Mouse (Mus musculus) forebrain, postnatal 0 days (tissue): Measurements from ENCODE around the gene Krtap10-4. TPM values are rescaled to one million over a fixed set of nuclear protein-coding genes. Genes with fewer than 3 reads are reported as not detected.

ENCODE experiments used
- ATAC-seq: fragments of 200-750 bp; cut with Nextera tagmentation; 2 replicates; pipeline ENCODE4 v1.8.0; 2017; ENCODE audit warnings: mild to moderate bottlenecking, moderate library complexity
- DNase-seq: peaks from one replicate; pipeline ENCODE4 v3.0.0-alpha.2; 2015
- H3K27ac ChIP-seq: fragments of 300-500 bp; sonication (generic); 2 replicates; pipeline ENCODE4 v1.5.1; 2014; ENCODE audit warnings: low read depth, mild to moderate bottlenecking, antibody characterized with exemption, low read length, moderate library complexity, mixed read lengths
- H3K27me3 ChIP-seq: fragments of 300-500 bp; sonication (generic); 2 replicates; pipeline ENCODE4 v1.6.1; 2014; ENCODE audit warnings: mild to moderate bottlenecking, low read length, mixed read lengths; ENCODE audit not compliant: insufficient read depth
- H3K36me3 ChIP-seq: fragments of 300-500 bp; sonication (generic); 2 replicates; pipeline ENCODE4 v1.6.1; 2014; ENCODE audit warnings: mild to moderate bottlenecking, moderate library complexity; ENCODE audit not compliant: insufficient read depth
- H3K4me1 ChIP-seq: fragments of 300-500 bp; sonication (generic); 2 replicates; pipeline ENCODE4 v1.6.1; 2014; ENCODE audit warnings: antibody characterized with exemption; ENCODE audit not compliant: insufficient read depth
- H3K4me2 ChIP-seq: fragments of 300-500 bp; sonication (generic); 2 replicates; pipeline ENCODE4 v1.6.1; 2014; ENCODE audit warnings: low read depth, mild to moderate bottlenecking, moderate library complexity
- H3K4me3 ChIP-seq: fragments of 300-500 bp; sonication (generic); 2 replicates; pipeline ENCODE4 v1.5.1; 2014; ENCODE audit warnings: low read depth, low read length, mixed read lengths
- H3K9ac ChIP-seq: fragments of 300-500 bp; sonication (generic); 2 replicates; pipeline ENCODE4 v1.6.1; 2014; ENCODE audit warnings: mild to moderate bottlenecking
- H3K9me3 ChIP-seq: fragments of 300-500 bp; sonication (generic); 2 replicates; pipeline ENCODE4 v1.6.1; 2016; ENCODE audit warnings: low read length
- CTCF ChIP-seq: sonication (generic); IDR thresholded peaks from 2 replicates; pipeline ENCODE4 v1.5.1; 2016; ENCODE audit warnings: antibody characterized with exemption, control low read depth, low read depth
- WGBS: fragments of 180-500 bp; shearing (Covaris S2); extraction: QIAGEN DNeasy Blood & Tissue Kit; methylation state at CpG from one replicate; pipeline ENCODE4 v1.1.7; 2014; 5-methylcytosine and 5-hydroxymethylcytosine counted together
- polyA plus RNA-seq: library from polyadenylated mRNA; unstranded; fragments of >200 nt; fragmentation: Nextera tagmentation; extraction: Ambion mirVana; gene quantifications from 2 replicates; pipeline ENCODE4 v1.2.1, GENCODE M21; 2015
- total RNA-seq: library from RNA; depleted of rRNA; stranded (reverse); fragments of >200 nt; gene quantifications from 2 replicates; pipeline ENCODE4 v1.2.3, GENCODE M21; 2014; rRNA removed

The Krtap10-4 gene
- total RNA-seq (not detected in 2 replicates), polyA plus RNA-seq (not detected in 2 replicates)

- no peaks in the 10 kb centered on the region for H3K4me1 ChIP-seq
- no peak within 1 kb of the TSS for H3K4me2 ChIP-seq
- ATAC-seq = no peak
- no peak within 1 kb of the TSS for H3K4me3 ChIP-seq
- H3K9me3 ChIP-seq = no peaks in the 10 kb centered on the region
- DNase-seq = no peak
- WGBS = 58% methylated on average over 6 of the region's 6 CpGs
- no peak for TF ChIP-seq CTCF
- no peaks in the 10 kb centered on the region for H3K36me3 ChIP-seq
- no peaks in the 10 kb centered on the region for H3K27me3 ChIP-seq
- H3K27ac ChIP-seq = no peak within 1 kb of the TSS
- no peak within 1 kb of the TSS for H3K9ac ChIP-seq
These were observed at the start of gene Krtap10-4 for GRCm38 (mm10) chr10:77826951-77827350. Gene Krtap10-4, minus strand, starts transcription at chr10:77827095.

DNA sequence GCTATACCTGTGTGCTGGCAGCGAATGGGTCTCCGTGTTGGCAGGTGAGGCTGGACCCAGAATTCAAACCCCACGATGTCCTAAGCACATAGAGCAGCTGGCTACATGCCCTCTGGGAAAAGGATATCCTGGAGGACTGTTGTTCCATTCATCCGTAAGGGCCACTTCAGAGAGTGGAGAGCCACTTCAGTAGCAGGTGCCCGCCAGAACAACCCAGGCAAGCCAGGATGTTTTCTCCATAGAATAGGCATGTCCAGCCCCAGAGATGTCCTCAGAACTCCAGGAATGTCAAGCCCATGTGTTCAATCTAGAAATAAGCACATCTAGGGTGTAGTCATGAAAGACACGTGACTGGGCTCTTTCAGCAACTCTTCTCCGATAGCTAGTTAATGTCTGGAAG, 42.8 kb upstream of the Krtap10-4 start:
- 90% methylated on average over 7 of the region's 7 CpGs for WGBS

GRCm38 (mm10) chr10:77867546-77867945, 40.7 kb upstream of the Krtap10-4 start:
- no peaks in the 10 kb centered on the region for H3K9me3 ChIP-seq
- no peaks in the 10 kb centered on the region for H3K4me1 ChIP-seq
- no peak overlapping the region for H3K9ac ChIP-seq
- no peak overlapping the region for H3K4me3 ChIP-seq
- no peak for TF ChIP-seq CTCF
- H3K4me2 ChIP-seq = no peak overlapping the region
- no peak for ATAC-seq
- no peak for DNase-seq
- H3K27me3 ChIP-seq = no peaks in the 10 kb centered on the region
- H3K36me3 ChIP-seq = no peaks in the 10 kb centered on the region
- 48% methylated on average over 1 of the region's 1 CpGs for WGBS
- no peak overlapping the region for H3K27ac ChIP-seq

More for the DNA sequence above, 42.8 kb upstream of the Krtap10-4 start:
- H3K4me2 ChIP-seq = no peak overlapping the region
- no peak overlapping the region for H3K9ac ChIP-seq
- no peaks in the 10 kb centered on the region for H3K36me3 ChIP-seq
- ATAC-seq (no peak), DNase-seq (no peak)
- no peak overlapping the region for H3K4me3 ChIP-seq
- no peak overlapping the region for H3K27ac ChIP-seq
- H3K4me1 ChIP-seq = no peaks in the 10 kb centered on the region
- H3K9me3 ChIP-seq = no peaks in the 10 kb centered on the region
- TF ChIP-seq CTCF = no peak
- no peaks in the 10 kb centered on the region for H3K27me3 ChIP-seq

DNA sequence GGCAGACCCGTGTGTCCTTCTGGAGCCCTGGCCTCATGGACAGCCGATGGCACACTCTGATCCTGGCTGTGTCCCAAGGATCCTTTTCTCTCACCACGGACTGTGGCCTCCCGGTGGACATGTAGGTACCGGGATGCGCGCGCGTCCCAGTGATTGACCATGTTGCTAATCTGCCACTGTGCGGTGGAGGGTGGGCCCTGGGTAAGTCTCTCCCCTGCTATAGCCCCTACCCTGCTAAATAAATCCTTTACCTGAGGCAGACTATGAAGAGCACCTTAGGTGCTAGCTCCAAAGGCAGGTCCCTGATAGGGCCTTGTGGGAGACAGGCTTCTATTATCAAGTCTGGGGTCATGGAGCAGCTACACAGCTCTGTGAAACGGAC, 37.9 kb upstream of the Krtap10-4 start:
- H3K9ac ChIP-seq = no peak overlapping the region
- ATAC-seq (no peak), DNase-seq (no peak)
- no peak overlapping the region for H3K27ac ChIP-seq
- H3K4me3 ChIP-seq = no peak overlapping the region; the same call in 1 of the 2 replicates
- no peaks in the 10 kb centered on the region for H3K27me3 ChIP-seq
- H3K4me2 ChIP-seq = peak overlapping the region; percentile 10; the same call in 1 of the 2 replicates
- H3K4me1 ChIP-seq = no peaks in the 10 kb centered on the region
- no peaks in the 10 kb centered on the region for H3K36me3 ChIP-seq
- no peak for TF ChIP-seq CTCF
- H3K9me3 ChIP-seq = no peaks in the 10 kb centered on the region
- 33% methylated on average over 11 of the region's 11 CpGs for WGBS

DNA sequence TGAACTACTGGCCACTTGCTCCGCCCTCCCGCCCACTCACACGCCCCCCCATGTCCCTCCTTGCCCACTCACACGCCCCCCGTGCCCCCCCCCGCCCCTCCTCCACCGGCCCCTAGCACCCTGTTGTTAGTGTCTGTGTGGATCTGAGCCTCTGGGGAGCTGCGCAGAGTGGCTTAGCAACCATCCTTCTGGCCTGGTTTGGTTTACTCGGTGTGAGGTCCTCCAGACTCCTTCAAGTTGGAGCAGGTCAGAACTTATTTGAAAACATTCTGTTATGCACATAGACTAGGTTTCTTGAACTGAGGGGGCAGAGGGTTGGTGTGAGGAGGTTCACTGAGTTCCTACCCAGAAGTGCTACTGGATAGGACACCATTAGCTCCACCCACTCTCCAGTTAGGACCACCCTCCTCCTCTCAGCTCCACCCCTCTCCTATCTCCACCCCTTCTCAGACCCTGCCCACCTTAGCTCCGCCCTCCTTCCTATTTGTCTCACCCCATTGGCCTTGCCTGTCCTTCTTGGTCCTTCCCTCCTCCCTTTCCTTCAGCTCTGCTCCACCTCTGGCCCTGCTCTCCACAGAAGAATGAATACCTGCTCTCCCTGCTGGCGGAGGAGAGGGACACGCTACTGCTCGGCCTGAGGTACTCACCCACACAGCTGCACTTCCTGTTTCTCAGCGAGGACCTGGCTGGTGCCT, 37.3 kb upstream of the Krtap10-4 start:
- no peaks in the 10 kb centered on the region for H3K9me3 ChIP-seq
- DNase-seq (no peak), ATAC-seq (peak; percentile 69)
- WGBS = 48% methylated on average over 13 of the region's 14 CpGs
- no peaks in the 10 kb centered on the region for H3K4me1 ChIP-seq
- no peak for TF ChIP-seq CTCF
- no peaks in the 10 kb centered on the region for H3K27me3 ChIP-seq
- H3K36me3 ChIP-seq = no peaks in the 10 kb centered on the region
- no peak overlapping the region; the same call in 1 of the 2 replicates for H3K4me3 ChIP-seq
- no peak overlapping the region for H3K27ac ChIP-seq
- H3K9ac ChIP-seq = no peak overlapping the region
- H3K4me2 ChIP-seq = peak overlapping the region; percentile 10; the same call in 1 of the 2 replicates

DNA sequence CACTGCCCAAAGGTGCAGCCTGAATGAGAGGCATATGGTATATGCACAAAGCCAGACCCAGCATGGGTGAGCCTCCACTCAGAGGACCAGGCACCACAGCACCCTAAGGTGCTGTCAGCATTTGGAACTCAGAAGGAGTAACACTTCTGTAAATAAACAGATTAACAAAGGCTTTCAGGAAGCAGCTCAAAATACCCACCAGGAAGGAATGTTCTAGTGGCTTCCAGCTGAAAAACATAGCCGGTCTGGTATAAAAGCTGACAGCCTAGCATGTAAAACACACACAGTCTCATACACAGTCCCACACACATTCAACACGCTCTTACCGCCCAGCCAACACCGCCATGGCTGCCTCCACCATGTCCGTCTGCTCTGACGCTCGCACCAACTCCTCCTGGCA, 34.8 kb upstream of the Krtap10-4 start, which contains the start of gene Gm3285:
Gene Gm3285 (plus strand): TSS at position 301 of the 400 bp plus-strand sequence.
- ATAC-seq = no peak

GRCm38 (mm10) chr10:77852559-77852958, 25.7 kb upstream of the Krtap10-4 start, which contains the start of gene Gm10318:
Gene Gm10318, plus strand, starts transcription at chr10:77852859.
- Histone ChIP-seq H3K4me2 (no peak within 1 kb of the TSS), H3K4me3 (no peak within 1 kb of the TSS), H3K36me3 (no peaks in the 10 kb centered on the region), H3K27me3 (no peaks in the 10 kb centered on the region), H3K27ac (no peak within 1 kb of the TSS), H3K9ac (no peak within 1 kb of the TSS), H3K4me1 (no peaks in the 10 kb centered on the region), H3K9me3 (no peaks in the 10 kb centered on the region)
- no peak for ATAC-seq
- WGBS = 57% methylated on average over 9 of the region's 9 CpGs
- DNase-seq = no peak
- no peak for TF ChIP-seq CTCF

More for the DNA sequence above, 34.8 kb upstream of the Krtap10-4 start, which contains the start of gene Gm3285:
- no peak within 1 kb of the TSS for H3K27ac ChIP-seq
- H3K4me2 ChIP-seq = no peak within 1 kb of the TSS
- no peaks in the 10 kb centered on the region for H3K9me3 ChIP-seq
- H3K27me3 ChIP-seq = no peaks in the 10 kb centered on the region
- 46% methylated on average over 7 of the region's 7 CpGs for WGBS
- H3K9ac ChIP-seq = no peak within 1 kb of the TSS
- no peak for TF ChIP-seq CTCF
- H3K36me3 ChIP-seq = no peaks in the 10 kb centered on the region
- no peak for DNase-seq
- no peak within 1 kb of the TSS for H3K4me3 ChIP-seq
- H3K4me1 ChIP-seq = no peaks in the 10 kb centered on the region
